Mouse (Mus musculus) stomach, postnatal 0 days (tissue): ENCODE measurements at regions not wholly inside any gene's neighbourhood (a gene's known extent, or its start where the extent isn't known, plus 50 kb on each side); places are given as distances from the start of the nearest gene placed in this dataset.

Source experiments
- ATAC-seq: fragments of 200-750 bp; cut with Nextera tagmentation; 2 replicates; pipeline ENCODE4 v1.8.0; 2017; ENCODE audit not compliant: low FRiP score, low TSS enrichment
- DNase-seq: peaks from one replicate; pipeline ENCODE4 v3.0.0-alpha.2; 2016; ENCODE audit warnings: low spot score
- H3K27ac ChIP-seq: fragments of 300-500 bp; sonication (generic); replicated peaks from 2 replicates; pipeline ENCODE4 v1.5.1; 2014; ENCODE audit warnings: mild to moderate bottlenecking, control low read depth
- H3K27me3 ChIP-seq: fragments of 300-500 bp; sonication (generic); 2 replicates; pipeline ENCODE4 v1.6.1; 2014; ENCODE audit warnings: low read length; ENCODE audit not compliant: control insufficient read depth, insufficient read depth
- H3K36me3 ChIP-seq: fragments of 300-500 bp; sonication (generic); 2 replicates; pipeline ENCODE4 v1.6.1; 2014; ENCODE audit warnings: low read length, mixed read lengths; ENCODE audit not compliant: control insufficient read depth, insufficient read depth
- H3K4me1 ChIP-seq: fragments of 300-500 bp; sonication (generic); replicated peaks from 2 replicates; pipeline ENCODE4 v1.6.1; 2014; ENCODE audit warnings: antibody characterized with exemption; ENCODE audit not compliant: control insufficient read depth, insufficient read depth
- H3K4me2 ChIP-seq: fragments of 300-500 bp; sonication (generic); replicated peaks from 2 replicates; pipeline ENCODE4 v1.6.1; 2014; ENCODE audit warnings: low read depth, mild to moderate bottlenecking, control low read depth, moderate library complexity
- H3K4me3 ChIP-seq: fragments of 300-500 bp; sonication (generic); 2 replicates; pipeline ENCODE4 v1.5.1; 2014; ENCODE audit warnings: low read depth, low read length, control low read depth
- H3K9ac ChIP-seq: fragments of 300-500 bp; sonication (generic); 2 replicates; pipeline ENCODE4 v1.6.1; 2014; ENCODE audit warnings: mild to moderate bottlenecking, low read length, control low read depth, mixed read lengths
- H3K9me3 ChIP-seq: fragments of 300-500 bp; sonication (generic); 2 replicates; pipeline ENCODE4 v1.6.1; 2016; ENCODE audit warnings: low read length; ENCODE audit not compliant: control insufficient read depth
- CTCF ChIP-seq: IDR thresholded peaks from 2 replicates; pipeline ENCODE4 v1.5.1; 2016; ENCODE audit warnings: antibody characterized with exemption, low read depth, mild to moderate bottlenecking, moderate library complexity
- EP300 ChIP-seq: optimal IDR thresholded peaks from 2 replicates; pipeline ENCODE3; 2016; ENCODE audit warnings: antibody characterized with exemption
- WGBS: fragments of 180-500 bp; shearing (Covaris S2); extraction: QIAGEN DNeasy Blood & Tissue Kit; methylation state at CpG from one replicate; pipeline ENCODE4 v1.1.7; 2014; 5-methylcytosine and 5-hydroxymethylcytosine counted together

DNA sequence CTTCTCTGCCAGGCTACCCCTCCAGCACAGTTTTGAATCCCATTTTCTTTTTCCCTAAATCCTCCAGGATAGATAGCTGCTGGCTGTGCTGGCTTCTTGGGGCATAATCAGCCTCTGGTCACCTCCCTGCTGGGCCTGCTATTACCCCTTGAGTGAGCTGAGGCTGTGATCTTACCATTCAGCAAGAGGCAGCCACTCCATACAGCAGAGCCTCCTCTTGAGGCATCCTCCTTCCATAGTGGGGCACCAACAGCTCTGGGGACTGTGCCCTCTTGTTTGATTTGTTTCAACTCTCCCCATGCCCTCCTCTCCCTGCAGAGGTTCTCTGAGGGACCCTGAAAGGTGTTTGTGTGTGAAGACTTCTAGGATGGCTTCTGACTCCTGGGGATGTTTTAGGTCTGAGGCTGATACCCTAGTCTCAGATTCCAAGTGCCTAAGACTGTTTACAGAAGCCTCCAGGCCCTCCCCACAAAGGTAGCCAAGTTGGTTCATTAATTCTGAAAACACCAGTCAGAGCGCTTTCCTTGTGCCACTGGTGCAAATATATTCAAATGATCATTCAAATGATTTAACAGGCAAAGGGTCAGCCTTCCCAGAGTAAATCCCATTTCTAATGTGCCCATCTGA, 343.9 kb downstream of the Eipr1 start:
- Histone ChIP-seq H3K9me3 (no peaks in the 10 kb centered on the region), H3K27me3 (no peaks in the 10 kb centered on the region), H3K4me1 (no peaks in the 10 kb centered on the region), H3K9ac (no peak overlapping the region), H3K36me3 (no peaks in the 10 kb centered on the region), H3K4me3 (no peak overlapping the region), H3K4me2 (no peak overlapping the region), H3K27ac (no peak overlapping the region)
- DNase-seq (no peak), ATAC-seq (no peak)
- TF ChIP-seq CTCF (no peak), EP300 (no peak)
- 37% methylated on average over 1 of the region's 1 CpGs for WGBS

GRCm38 (mm10) chr12:29096033-29096913, 344.7 kb downstream of the Eipr1 start:
- WGBS: 11% methylated on average over 16 of the region's 16 CpGs
- ATAC-seq (no peak), DNase-seq (no peak)
- Histone ChIP-seq H3K4me2 (no peak overlapping the region), H3K9ac (no peak overlapping the region), H3K27me3 (no peaks in the 10 kb centered on the region), H3K36me3 (no peaks in the 10 kb centered on the region), H3K4me1 (no peaks in the 10 kb centered on the region), H3K9me3 (no peaks in the 10 kb centered on the region), H3K4me3 (no peak overlapping the region), H3K27ac (no peak overlapping the region)
- no peak for TF ChIP-seq EP300

DNA sequence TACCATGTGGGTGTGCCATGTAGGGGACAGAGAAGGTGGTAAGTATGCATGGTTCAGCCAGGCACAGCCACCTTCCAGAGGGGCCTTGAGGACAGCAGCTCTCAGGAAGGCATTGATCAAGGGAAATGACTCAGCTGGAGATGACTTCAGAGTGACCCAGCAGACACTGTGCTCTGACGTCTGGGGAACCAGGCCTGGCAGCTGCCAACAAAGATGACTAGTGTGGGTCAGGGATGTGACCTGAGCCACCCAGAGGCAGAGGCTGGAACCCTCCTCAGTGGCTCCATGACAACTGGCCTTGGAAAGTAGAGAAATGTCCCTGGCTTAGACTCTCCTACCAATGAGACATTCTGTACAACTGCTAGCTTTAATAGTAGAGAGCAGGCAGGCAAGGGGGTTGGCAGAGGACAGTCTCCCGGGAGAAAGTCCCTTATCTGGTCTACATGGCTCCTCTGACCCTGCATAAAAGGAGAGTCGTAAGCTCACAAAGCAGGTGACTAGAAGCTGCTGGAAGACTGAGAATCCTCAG, 348.5 kb downstream of the Eipr1 start:
- no peaks in the 10 kb centered on the region for H3K36me3 ChIP-seq
- DNase-seq: no peak
- no peaks in the 10 kb centered on the region for H3K27me3 ChIP-seq
- H3K9me3 ChIP-seq: no peaks in the 10 kb centered on the region
- H3K4me1 ChIP-seq: no peaks in the 10 kb centered on the region
- H3K9ac ChIP-seq: no peak overlapping the region
- no peak overlapping the region for H3K4me2 ChIP-seq
- no peak overlapping the region for H3K27ac ChIP-seq
- WGBS: 58% methylated on average over 3 of the region's 3 CpGs
- H3K4me3 ChIP-seq: no peak overlapping the region
- ATAC-seq: no peak
- TF ChIP-seq EP300 (no peak), CTCF (no peak)

GRCm38 (mm10) chr12:29106893-29107719, 355.5 kb downstream of the Eipr1 start:
- Histone ChIP-seq H3K27me3 (no peaks in the 10 kb centered on the region), H3K36me3 (no peaks in the 10 kb centered on the region), H3K4me3 (no peak overlapping the region), H3K4me2 (no peak overlapping the region), H3K4me1 (no peaks in the 10 kb centered on the region), H3K27ac (no peak overlapping the region), H3K9me3 (no peaks in the 10 kb centered on the region), H3K9ac (no peak overlapping the region)
- DNase-seq (no peak), ATAC-seq (no peak)
- TF ChIP-seq EP300 (no peak), CTCF (no peak)
- 66% methylated on average over 16 of the region's 16 CpGs for WGBS

GRCm38 (mm10) chr12:29107720-29108051, 356.1 kb downstream of the Eipr1 start:
- Histone ChIP-seq H3K27ac (no peak overlapping the region), H3K27me3 (no peaks in the 10 kb centered on the region), H3K9ac (no peak overlapping the region), H3K4me3 (no peak overlapping the region), H3K4me1 (no peaks in the 10 kb centered on the region), H3K4me2 (no peak overlapping the region), H3K9me3 (no peaks in the 10 kb centered on the region), H3K36me3 (no peaks in the 10 kb centered on the region)
- ATAC-seq (no peak), DNase-seq (no peak)
- WGBS: 71% methylated on average over 3 of the region's 3 CpGs
- TF ChIP-seq EP300: no peak
- TF ChIP-seq CTCF: no peak
